Mouse (Mus musculus): ENCODE results near the gene Plcl2. TPM values are rescaled to one million over a fixed set of nuclear protein-coding genes. Genes with fewer than 3 reads are reported as not detected.
"Not testable (repeated sequence)": the region's sequence is repeated elsewhere in the genome, so short reads cannot be mapped to it uniquely, and the experiment has no call there.

Gene Plcl2
- total RNA-seq, 2 experiments from 2014 or later: 36.7 to 38.0 TPM

GRCm38 (mm10) chr17:50530089-50530488 is 20.9 kb downstream of the Plcl2 start:
- DNase-seq (ENCODE audit: low spot score): no peak

- not testable (repeated sequence) for DNase-seq (ENCODE audit: low spot score)
These were observed 25.7 kb downstream of the Plcl2 start for GRCm38 (mm10) chr17:50534889-50535288.

- DNase-seq (ENCODE audit: low spot score): no peak
These were observed 27.4 kb downstream of the Plcl2 start for GRCm38 (mm10) chr17:50536409-50537194.

GRCm38 (mm10) chr17:50537786-50538185 is 28.6 kb downstream of the Plcl2 start:
- DNase-seq (ENCODE audit: low spot score): no peak

GRCm38 (mm10) chr17:50544860-50545259 is 35.7 kb downstream of the Plcl2 start:
- no peak for DNase-seq (ENCODE audit: low spot score)

- no peak for DNase-seq (ENCODE audit: low spot score)
These were observed 36.1 kb downstream of the Plcl2 start for GRCm38 (mm10) chr17:50545274-50545673.

- peak; percentile 23 for DNase-seq (ENCODE audit: low spot score)
These were observed 42.9 kb downstream of the Plcl2 start for GRCm38 (mm10) chr17:50552130-50552529.

GRCm38 (mm10) chr17:50557566-50558238 is 48.5 kb downstream of the Plcl2 start:
- no peak for DNase-seq (ENCODE audit: low spot score)

GRCm38 (mm10) chr17:50558239-50558625 is 49.0 kb downstream of the Plcl2 start:
- no peak for DNase-seq (ENCODE audit: low spot score)

GRCm38 (mm10) chr17:50565376-50566123 is 56.3 kb downstream of the Plcl2 start:
- DNase-seq (ENCODE audit: low spot score): no peak

- DNase-seq (ENCODE audit: low spot score): no peak
These were observed 59.6 kb downstream of the Plcl2 start for GRCm38 (mm10) chr17:50568846-50569245.

- DNase-seq (ENCODE audit: low spot score): not testable (repeated sequence)
These were observed 61.0 kb downstream of the Plcl2 start for GRCm38 (mm10) chr17:50570228-50570627.

GRCm38 (mm10) chr17:50570681-50571398 is 61.6 kb downstream of the Plcl2 start:
- DNase-seq (ENCODE audit: low spot score): no peak

GRCm38 (mm10) chr17:50574161-50574560 is 65.0 kb downstream of the Plcl2 start:
- DNase-seq (ENCODE audit: low spot score): peak; percentile 65

GRCm38 (mm10) chr17:50580416-50580815 is 71.2 kb downstream of the Plcl2 start:
- no peak for DNase-seq (ENCODE audit: low spot score)

GRCm38 (mm10) chr17:50586834-50587233 is 77.6 kb downstream of the Plcl2 start:
- no peak for DNase-seq (ENCODE audit: low spot score)

- DNase-seq (ENCODE audit: low spot score): no peak
These were observed 78.7 kb downstream of the Plcl2 start for GRCm38 (mm10) chr17:50587941-50588340.

- no peak for DNase-seq (ENCODE audit: low spot score)
These were observed 91.0 kb downstream of the Plcl2 start for GRCm38 (mm10) chr17:50600178-50600577.

- no peak for DNase-seq (ENCODE audit: low spot score)
These were observed 91.5 kb downstream of the Plcl2 start for GRCm38 (mm10) chr17:50600696-50601095.

- no peak for DNase-seq (ENCODE audit: low spot score)
These were observed 97.7 kb downstream of the Plcl2 start for GRCm38 (mm10) chr17:50606890-50607289.

GRCm38 (mm10) chr17:50609908-50610307 is 100.7 kb downstream of the Plcl2 start:
- DNase-seq (ENCODE audit: low spot score): no peak
